Mouse (Mus musculus) neutrophil, adult 65 days (primary cell): ENCODE measurements around the gene Gm45521. TPM values are rescaled to one million over a fixed set of nuclear protein-coding genes. Genes with fewer than 3 reads are reported as not detected.

ENCODE experiments used
- total RNA-seq: library from RNA; stranded (reverse); gene quantifications from 2 replicates; pipeline ENCODE4 v1.2.4, GENCODE M21; 2023

The Gm45521 gene
- not detected in 2 replicates for total RNA-seq

GRCm38 (mm10) chr14:7957049-7957448 lies at the start of gene Gm45521:
Gene Gm45521 (plus strand): TSS chr14:7957288.

GRCm38 (mm10) chr14:7994271-7994767 lies 37.2 kb downstream of the Gm45521 start, which contains the start of gene Dnase1l3:
Gene Dnase1l3 (minus strand): TSS chr14:7994573.

GRCm38 (mm10) chr14:8002432-8003092 lies 45.5 kb downstream of the Gm45521 start, which contains the start of gene Abhd6:
Gene Abhd6 (plus strand): TSS chr14:8002902.

Other genes starting within 250 kb of the Gm45521 start
- gene Gm26661, start 165.7 kb upstream of the Gm45521 start, total RNA-seq = not detected in 2 replicates
- 9.2 and 11.6 TPM in 2 replicates for gene Flnb, start 139.3 kb upstream of the Gm45521 start, total RNA-seq
- gene Dnase1l3, start 37.3 kb downstream of the Gm45521 start, total RNA-seq = 0.57 and 1.1 TPM in 2 replicates
- not detected in 2 replicates for gene Abhd6, start 45.6 kb downstream of the Gm45521 start, total RNA-seq
- gene Rpp14, start 123.1 kb downstream of the Gm45521 start, total RNA-seq = 4.0 and 5.0 TPM in 2 replicates
- 60.4 and 74.5 TPM in 2 replicates for gene Pxk, start 140.9 kb downstream of the Gm45521 start, total RNA-seq
- 106 and 127 TPM in 2 replicates for gene Pdhb, start 215.7 kb downstream of the Gm45521 start, total RNA-seq